Mouse (Mus musculus): ENCODE measurements around the gene Ift27.

DNA sequence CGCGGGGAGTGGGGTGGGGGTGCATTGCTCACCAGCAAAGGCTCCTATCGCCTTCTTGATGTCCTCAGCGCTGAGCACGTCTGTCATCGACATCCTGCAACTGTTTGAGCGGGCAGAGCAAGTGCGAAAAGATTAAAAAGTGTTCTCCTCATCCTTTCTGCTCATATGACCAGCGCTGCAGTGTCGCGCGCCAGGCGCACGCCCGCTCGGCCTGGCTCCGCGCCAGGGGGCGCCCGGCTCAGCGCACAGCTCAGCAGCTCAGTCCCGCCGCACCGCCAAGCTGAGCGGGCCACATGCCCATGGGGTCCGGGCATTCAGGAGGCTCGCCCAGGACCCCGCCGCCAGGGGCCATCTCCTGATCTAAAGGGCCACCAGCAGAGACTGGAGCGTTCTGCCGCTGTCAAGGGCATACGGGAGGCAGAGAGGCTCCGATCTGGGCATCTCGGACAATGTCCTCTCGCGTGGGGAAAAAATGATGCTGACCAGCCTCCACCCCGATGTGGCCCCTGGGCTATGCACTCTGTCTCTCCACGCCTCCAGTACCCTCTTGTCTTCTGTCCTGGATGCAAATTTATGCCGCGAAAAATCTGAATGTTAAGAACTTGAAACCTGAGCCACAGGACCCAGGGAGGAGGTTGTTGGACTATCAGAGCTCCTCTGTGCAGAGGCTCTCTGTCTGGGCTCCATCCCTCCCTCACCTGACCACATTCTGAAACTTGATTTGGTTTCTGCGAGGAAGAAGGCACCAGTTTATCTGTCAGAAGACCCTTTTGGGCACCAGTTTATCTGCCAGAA is 30.3 kb upstream of the Ift27 start:
- TF ChIP-seq CTCF (IDR thresholded peaks at IDR 0.05) (0 out of 2 replicates have a peak, but pooled peaks have one; percentile 10), EP300 (IDR thresholded peaks at IDR 0.05) (no peak)
